Mouse (Mus musculus) heart, postnatal 0 days (tissue): ENCODE results near the gene Txndc9. TPM values are rescaled to one million over a fixed set of nuclear protein-coding genes. Genes with fewer than 3 reads are reported as not detected.

Experiments
- ATAC-seq: fragments of 200-750 bp; cut with Nextera tagmentation; 2 replicates; pipeline ENCODE4 v1.8.0; 2017; ENCODE audit warnings: low read depth, moderate number of reproducible peaks, moderate library complexity; ENCODE audit not compliant: insufficient read depth
- DNase-seq: peaks from one replicate; pipeline ENCODE4 v3.0.0-alpha.2; 2016; ENCODE audit warnings: low spot score
- H3K27ac ChIP-seq: fragments of 300-500 bp; sonication (generic); 2 replicates; pipeline ENCODE4 v1.5.1; 2014; ENCODE audit warnings: low read depth, mild to moderate bottlenecking
- H3K27me3 ChIP-seq: fragments of 300-500 bp; sonication (generic); 2 replicates; pipeline ENCODE4 v1.6.1; 2014; ENCODE audit warnings: low read length, mixed read lengths; ENCODE audit not compliant: control insufficient read depth, insufficient read depth
- H3K36me3 ChIP-seq: fragments of 300-500 bp; sonication (generic); replicated peaks from 2 replicates; pipeline ENCODE4 v1.6.1; 2014; ENCODE audit warnings: low read length, mixed read lengths; ENCODE audit not compliant: control insufficient read depth, insufficient read depth
- H3K4me1 ChIP-seq: fragments of 300-500 bp; sonication (generic); 2 replicates; pipeline ENCODE4 v1.6.1; 2014; ENCODE audit warnings: antibody characterized with exemption; ENCODE audit not compliant: control insufficient read depth, insufficient read depth
- H3K4me2 ChIP-seq: fragments of 300-500 bp; sonication (generic); 2 replicates; pipeline ENCODE4 v1.6.1; 2014; ENCODE audit warnings: low read depth, mild to moderate bottlenecking, low read length, moderate library complexity
- H3K4me3 ChIP-seq: fragments of 300-500 bp; sonication (generic); 2 replicates; pipeline ENCODE4 v1.5.1; 2014; ENCODE audit warnings: low read depth, low read length
- H3K9ac ChIP-seq: fragments of 300-500 bp; sonication (generic); replicated peaks from 2 replicates; pipeline ENCODE4 v1.6.1; 2014; ENCODE audit warnings: low read depth, low read length, mixed read lengths
- H3K9me3 ChIP-seq: fragments of 300-500 bp; sonication (generic); replicated peaks from 2 replicates; pipeline ENCODE4 v1.6.1; 2016; ENCODE audit warnings: low read length; ENCODE audit not compliant: control insufficient read depth
- CTCF ChIP-seq: IDR thresholded peaks from 2 replicates; pipeline ENCODE4 v1.5.1; 2016; ENCODE audit warnings: antibody characterized with exemption, control low read depth, low read depth
- EP300 ChIP-seq: IDR thresholded peaks from 2 replicates; pipeline ENCODE4 v1.6.1; 2016; ENCODE audit warnings: antibody characterized with exemption, low read depth
- WGBS: fragments of 180-500 bp; shearing (Covaris S2); extraction: QIAGEN DNeasy Blood & Tissue Kit; methylation state at CpG from one replicate; pipeline ENCODE4 v1.1.7; 2014; 5-methylcytosine and 5-hydroxymethylcytosine counted together
- polyA plus RNA-seq: library from polyadenylated mRNA; unstranded; fragments of >200 nt; fragmentation: Nextera tagmentation; extraction: Ambion mirVana; gene quantifications from 2 replicates; pipeline ENCODE4 v1.2.1, GENCODE M21; 2015
- total RNA-seq: library from RNA; depleted of rRNA; stranded (reverse); fragments of >200 nt; gene quantifications from 2 replicates; pipeline ENCODE4 v1.2.3, GENCODE M21; 2014; ENCODE audit warnings: low replicate concordance; rRNA removed

The Txndc9 gene
- total and polyA plus RNA-seq, 2 experiments from 2014 or later: 16.9 to 98.0 TPM

GRCm38 (mm10) chr1:37956690-37957431 lies 40.8 kb downstream of the Txndc9 start:
- Histone ChIP-seq H3K9ac (no peak overlapping the region), H3K36me3 (no peaks in the 10 kb centered on the region), H3K4me1 (no peaks in the 10 kb centered on the region), H3K27ac (no peak overlapping the region), H3K4me3 (no peak overlapping the region), H3K4me2 (no peak overlapping the region), H3K27me3 (no peaks in the 10 kb centered on the region), H3K9me3 (no peaks in the 10 kb centered on the region)
- 15% methylated on average over 3 of the region's 3 CpGs for WGBS
- ATAC-seq (no peak), DNase-seq (no peak)
- TF ChIP-seq CTCF (no peak), EP300 (no peak)

- no peak overlapping the region for H3K4me2 ChIP-seq
- no peak for TF ChIP-seq EP300
- H3K9ac ChIP-seq: no peak overlapping the region
- no peak overlapping the region for H3K4me3 ChIP-seq
- H3K27me3 ChIP-seq: no peaks in the 10 kb centered on the region
- H3K9me3 ChIP-seq: no peaks in the 10 kb centered on the region
- DNase-seq (no peak), ATAC-seq (no peak)
- no peaks in the 10 kb centered on the region for H3K36me3 ChIP-seq
- 84% methylated on average over 2 of the region's 2 CpGs for WGBS
- no peaks in the 10 kb centered on the region for H3K4me1 ChIP-seq
- H3K27ac ChIP-seq: no peak overlapping the region
Measured at GRCm38 (mm10) chr1:37955251-37955650, 42.4 kb downstream of the Txndc9 start.

GRCm38 (mm10) chr1:37954786-37955185 lies 42.9 kb downstream of the Txndc9 start:
- Histone ChIP-seq H3K4me3 (no peak overlapping the region), H3K4me1 (no peaks in the 10 kb centered on the region), H3K36me3 (no peaks in the 10 kb centered on the region), H3K9me3 (no peaks in the 10 kb centered on the region), H3K4me2 (no peak overlapping the region), H3K27me3 (no peaks in the 10 kb centered on the region), H3K27ac (no peak overlapping the region), H3K9ac (no peak overlapping the region)
- TF ChIP-seq EP300 (no peak), CTCF (no peak)
- ATAC-seq (no peak), DNase-seq (no peak)
- WGBS: 46% methylated on average over 7 of the region's 7 CpGs

- no peaks in the 10 kb centered on the region for H3K9me3 ChIP-seq
- no peaks in the 10 kb centered on the region for H3K36me3 ChIP-seq
- H3K4me1 ChIP-seq: no peaks in the 10 kb centered on the region
- H3K4me2 ChIP-seq: no peak overlapping the region
- TF ChIP-seq EP300 (no peak), CTCF (no peak)
- no peak overlapping the region for H3K4me3 ChIP-seq
- ATAC-seq (no peak), DNase-seq (no peak)
- 69% methylated on average over 2 of the region's 2 CpGs for WGBS
- H3K9ac ChIP-seq: no peak overlapping the region
- H3K27me3 ChIP-seq: no peaks in the 10 kb centered on the region
- H3K27ac ChIP-seq: no peak overlapping the region
Measured at GRCm38 (mm10) chr1:37948906-37949305, 48.8 kb downstream of the Txndc9 start.

Other genes with a start within 250 kb of the Txndc9 start
- gene Tsga10, start 131.5 kb downstream of the Txndc9 start, total RNA-seq: 1.5 and 3.7 TPM in 2 replicates
- 3.1 and 3.6 TPM in 2 replicates for gene Tsga10, start 131.5 kb downstream of the Txndc9 start, polyA plus RNA-seq
- gene Lipt1, start 126.2 kb downstream of the Txndc9 start, total RNA-seq: 6.9 and 8.9 TPM in 2 replicates
- gene Lipt1, start 126.2 kb downstream of the Txndc9 start, polyA plus RNA-seq: 10.4 and 12.0 TPM in 2 replicates
- 0.34 and 1.3 TPM in 2 replicates for gene Mitd1, start 107.5 kb downstream of the Txndc9 start, total RNA-seq
- 8.6 and 9.0 TPM in 2 replicates for gene Mitd1, start 107.5 kb downstream of the Txndc9 start, polyA plus RNA-seq
- gene Mrpl30, start 107.4 kb downstream of the Txndc9 start, total RNA-seq: 156 and 175 TPM in 2 replicates
- 478 and 500 TPM in 2 replicates for gene Mrpl30, start 107.4 kb downstream of the Txndc9 start, polyA plus RNA-seq
- not detected in 2 replicates for gene Lyg2, start 81.4 kb downstream of the Txndc9 start, total RNA-seq
- not detected in 2 replicates for gene Lyg2, start 81.4 kb downstream of the Txndc9 start, polyA plus RNA-seq
- gene Lyg1, start 40.1 kb downstream of the Txndc9 start, total RNA-seq: not detected in 2 replicates
- gene Lyg1, start 40.1 kb downstream of the Txndc9 start, polyA plus RNA-seq: not detected in 2 replicates
- gene Eif5b, start 117 bp upstream of the Txndc9 start, total RNA-seq: 10.4 and 17.8 TPM in 2 replicates
- 14.4 and 15.0 TPM in 2 replicates for gene Eif5b, start 117 bp upstream of the Txndc9 start, polyA plus RNA-seq
- 5.6 and 13.3 TPM in 2 replicates for gene Rev1, start 131.9 kb upstream of the Txndc9 start, total RNA-seq
- 9.0 and 10.3 TPM in 2 replicates for gene Rev1, start 131.9 kb upstream of the Txndc9 start, polyA plus RNA-seq